Mouse (Mus musculus) brain, adult 2 months (tissue): Measurements from ENCODE around the gene Klhl8.
A peak's percentile ranks its signal among the peaks of the same experiment; 100 is the strongest.
"Not testable (repeated sequence)": the region's sequence is repeated elsewhere in the genome, so short reads cannot be mapped to it uniquely, and the experiment has no call there.

ENCODE experiments used
- DNase-seq: peaks from one replicate; pipeline ENCODE4 v3.0.0; 2011; ENCODE audit warnings: low read depth, low spot score

The Klhl8 gene

GRCm38 (mm10) chr5:103910748-103911409 is at the start of gene Klhl8:
Klhl8 (minus strand) TSS chr5:103911259.
- peak; percentile 95 for DNase-seq

- peak; percentile 42 for DNase-seq
Measured at GRCm38 (mm10) chr5:103954638-103955037, 43.6 kb upstream of the Klhl8 start.

DNA sequence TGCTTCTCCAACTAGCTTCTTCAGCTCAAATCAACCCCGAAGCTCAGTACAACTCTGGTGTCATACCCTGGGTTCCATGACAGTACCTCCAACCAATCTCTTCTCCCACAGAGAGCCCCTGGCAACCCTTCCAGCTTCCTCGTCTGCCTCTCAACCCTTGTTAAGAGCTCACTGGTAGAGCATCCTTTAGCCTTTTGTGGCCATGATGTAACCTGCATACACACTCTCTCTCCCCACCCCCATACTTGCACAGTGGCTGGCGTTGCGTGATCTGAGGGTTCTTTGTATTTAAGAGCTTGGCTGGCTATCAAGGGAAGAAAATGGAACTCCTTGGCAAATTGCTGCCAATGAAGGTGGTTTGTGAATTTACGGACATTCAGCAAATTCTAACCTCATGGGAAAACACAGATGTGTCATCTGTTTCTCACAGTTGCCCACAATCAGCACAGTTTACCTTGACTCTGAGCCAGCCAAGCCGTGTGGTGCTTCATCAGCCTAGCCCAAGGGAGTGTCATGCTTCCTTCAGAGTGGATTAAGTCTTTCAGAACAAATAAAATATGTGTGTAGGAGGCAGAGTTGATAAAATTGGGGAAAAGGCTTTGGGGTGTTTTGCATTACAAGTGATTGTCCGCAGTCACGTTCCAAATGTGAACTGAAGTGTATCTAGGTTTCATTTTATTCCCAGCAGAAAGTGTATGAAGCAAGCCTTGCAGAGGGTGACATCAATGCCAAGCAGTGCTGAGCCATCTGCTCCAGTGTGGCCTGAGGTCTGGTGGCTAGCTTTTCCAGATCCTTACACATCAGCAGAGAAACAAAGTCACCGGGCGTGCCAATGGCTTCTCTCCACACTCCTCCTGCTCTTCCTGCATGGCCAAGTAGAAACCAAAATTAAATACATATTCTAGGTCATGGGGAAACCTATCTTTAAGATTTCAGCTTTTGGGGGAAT is 42.4 kb upstream of the Klhl8 start:
- DNase-seq = peak; percentile 69

GRCm38 (mm10) chr5:103950138-103950537 is 39.1 kb upstream of the Klhl8 start:
- not testable (repeated sequence) for DNase-seq

DNA sequence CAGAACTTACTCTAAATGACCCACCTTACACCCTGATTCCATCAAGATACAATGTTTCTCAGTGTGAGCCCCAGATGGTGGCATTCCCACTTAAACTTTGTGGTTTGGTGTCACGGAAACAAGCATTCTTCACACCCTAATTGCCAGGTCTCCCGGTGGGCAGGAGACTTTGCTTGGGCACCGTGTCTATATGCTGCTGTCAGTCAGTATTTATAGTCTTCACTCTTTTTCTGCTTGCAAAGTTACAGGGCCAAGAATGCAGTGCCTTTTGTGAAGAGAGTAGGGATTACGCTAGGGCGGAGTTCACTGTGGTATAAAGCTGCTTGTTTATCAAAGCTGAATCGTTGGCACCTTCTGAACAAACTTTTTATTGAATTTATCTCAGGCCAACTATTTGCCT is 32.1 kb upstream of the Klhl8 start:
- no peak for DNase-seq

DNA sequence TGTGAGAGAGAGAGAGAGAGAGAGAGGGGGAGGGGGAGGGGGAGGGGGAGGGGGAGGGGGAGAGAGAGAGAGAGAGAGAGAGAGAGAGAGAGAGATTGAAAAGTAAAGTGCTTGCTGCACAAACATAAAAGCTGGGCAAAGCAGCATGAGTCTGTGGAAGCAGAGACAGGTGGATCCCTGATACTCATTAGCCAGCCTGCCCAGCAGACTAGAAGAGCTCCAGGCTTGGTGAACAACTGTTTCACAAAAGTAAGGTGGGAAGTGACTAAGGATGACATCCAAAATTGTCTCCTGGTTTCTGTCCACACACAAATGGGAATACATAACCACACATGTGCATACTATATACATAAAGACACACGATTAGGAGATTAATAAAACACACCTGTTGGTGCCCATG is 28.8 kb upstream of the Klhl8 start:
- no peak for DNase-seq

- no peak for DNase-seq
Measured at GRCm38 (mm10) chr5:103939350-103939652, 28.2 kb upstream of the Klhl8 start.

GRCm38 (mm10) chr5:103938547-103939349 is 27.7 kb upstream of the Klhl8 start:
- DNase-seq = peak; percentile 68

GRCm38 (mm10) chr5:103936906-103937589 is 26.0 kb upstream of the Klhl8 start:
- DNase-seq = peak; percentile 54

DNA sequence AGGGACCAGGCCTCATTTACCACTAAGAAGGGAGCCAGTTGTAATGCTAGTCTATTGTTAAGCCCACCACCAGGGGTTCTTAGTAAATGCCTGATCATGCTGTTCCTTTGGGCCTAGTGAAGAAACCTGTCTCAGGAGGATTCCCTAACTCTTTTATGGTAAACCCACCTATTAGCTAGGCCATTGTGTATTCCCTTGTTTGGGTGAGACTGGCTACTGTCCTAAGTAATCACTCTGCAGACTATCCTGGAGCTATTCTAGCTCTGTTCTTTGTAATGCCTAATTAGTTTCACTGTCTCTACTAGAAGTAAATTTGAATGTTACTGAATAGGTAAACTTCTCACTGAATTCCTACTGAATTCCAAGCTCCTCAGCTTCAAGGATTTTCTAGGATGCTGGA is 20.9 kb upstream of the Klhl8 start:
- DNase-seq = not testable (repeated sequence)

DNA sequence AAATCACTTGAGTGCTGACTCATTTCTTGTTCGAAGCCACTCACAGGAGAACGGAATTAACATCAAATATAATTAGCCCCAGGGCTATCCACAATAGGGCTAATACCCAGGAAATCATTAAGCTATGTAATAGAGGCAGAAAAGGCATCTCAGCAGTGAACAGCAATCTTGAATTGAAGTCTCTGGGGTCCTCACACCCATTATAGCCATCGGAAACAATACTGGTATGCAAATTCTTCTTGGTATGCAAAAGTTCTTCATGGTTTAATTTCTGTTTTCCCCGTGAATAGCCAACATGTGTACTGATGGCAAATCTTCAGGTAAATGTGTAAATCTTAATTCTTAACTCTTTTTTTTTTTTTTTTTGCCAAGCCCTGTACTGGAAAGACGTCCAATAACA is 19.5 kb upstream of the Klhl8 start:
- DNase-seq = no peak

- no peak for DNase-seq
Measured at GRCm38 (mm10) chr5:103928196-103928550, 17.1 kb upstream of the Klhl8 start.

GRCm38 (mm10) chr5:103927429-103928195 is 16.6 kb upstream of the Klhl8 start:
- peak; percentile 88 for DNase-seq

GRCm38 (mm10) chr5:103926398-103926797 is 15.3 kb upstream of the Klhl8 start:
- DNase-seq = peak; percentile 47

DNA sequence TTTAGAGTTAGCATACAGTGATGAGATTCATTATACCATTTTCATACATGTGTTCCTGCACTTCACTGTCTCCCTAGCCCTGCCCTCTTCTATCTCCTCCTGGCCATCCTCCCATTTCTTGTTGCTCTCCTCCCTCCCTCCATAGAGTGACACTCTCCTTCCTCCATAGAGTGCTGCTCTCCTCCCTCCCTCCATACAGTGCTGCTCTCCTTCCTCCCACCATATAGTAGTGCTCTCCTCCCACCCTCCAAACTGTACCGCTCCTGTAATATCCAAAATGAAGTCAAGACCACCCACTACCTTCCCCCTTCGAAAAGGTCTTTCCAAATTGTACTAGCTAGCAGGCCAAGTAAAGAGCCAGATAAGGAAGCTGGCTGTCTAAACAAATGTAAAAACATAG is 12.7 kb upstream of the Klhl8 start:
- DNase-seq = no peak

GRCm38 (mm10) chr5:103923101-103923500 is 12.0 kb upstream of the Klhl8 start:
- DNase-seq = no peak

GRCm38 (mm10) chr5:103922436-103922835 is 11.4 kb upstream of the Klhl8 start:
- DNase-seq = no peak

DNA sequence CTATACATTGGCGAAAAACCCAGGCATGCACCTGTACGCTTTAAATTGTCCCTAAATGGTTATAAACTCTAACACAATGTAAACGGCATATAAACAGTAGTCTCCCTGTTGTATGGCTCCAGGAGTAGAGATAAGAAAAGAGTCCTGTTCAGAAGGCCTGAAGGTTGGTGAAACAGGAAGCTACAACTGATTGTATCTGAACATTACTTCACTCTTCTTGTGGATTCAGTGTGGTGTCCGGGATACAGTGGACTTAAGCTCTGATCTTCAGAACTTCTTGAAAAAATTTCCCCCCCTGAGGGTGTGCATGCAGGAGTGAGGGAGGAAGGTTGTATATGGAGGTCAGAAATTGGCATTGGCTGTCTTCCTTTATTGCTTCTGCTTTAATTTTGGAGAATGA is 8.4 kb upstream of the Klhl8 start:
- DNase-seq = no peak

DNA sequence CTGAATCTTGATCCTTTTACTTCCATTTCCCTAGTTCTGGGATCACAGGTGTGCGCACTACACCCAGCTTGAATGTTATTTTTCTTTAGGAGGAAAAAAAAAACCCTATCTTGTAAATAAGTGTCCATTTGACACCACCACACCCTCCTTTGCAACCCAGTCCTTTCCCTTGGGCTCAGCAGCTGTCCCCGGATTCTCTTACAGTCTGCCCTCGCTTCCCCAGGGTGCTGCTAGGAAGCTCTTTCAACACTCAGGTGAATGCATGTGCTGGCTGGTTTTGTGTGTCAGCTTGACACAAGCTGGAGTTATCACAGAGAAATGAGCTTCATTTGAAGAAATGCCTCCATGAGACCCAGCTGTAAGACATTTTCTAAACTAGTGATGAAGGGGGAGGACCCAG is 7.2 kb upstream of the Klhl8 start:
- no peak for DNase-seq

DNA sequence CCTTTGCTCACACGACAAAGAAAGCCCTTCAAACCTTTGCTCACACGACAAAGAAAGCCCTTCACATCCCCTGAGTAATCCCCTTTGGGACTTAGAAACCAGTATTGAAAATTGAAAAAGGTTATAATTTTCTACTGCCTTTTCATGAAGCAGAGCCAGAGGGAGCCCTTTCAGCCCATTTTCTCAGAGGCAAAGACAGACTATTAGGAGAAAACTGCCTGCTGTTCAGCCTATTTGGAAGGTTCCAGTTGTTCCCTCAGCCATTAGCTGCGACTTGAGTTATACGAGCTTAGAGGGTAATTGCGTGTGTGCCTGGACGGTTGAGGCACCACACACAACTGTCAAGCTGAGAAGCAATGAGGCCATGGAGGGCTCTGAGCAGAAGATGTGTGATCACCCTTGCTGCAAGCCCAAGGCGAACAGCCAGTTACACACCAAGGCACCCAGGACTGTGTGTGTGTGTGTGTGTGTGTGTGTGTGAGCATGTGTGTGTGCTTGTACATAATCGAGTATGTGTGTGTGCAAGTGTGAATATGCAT is 6.4 kb upstream of the Klhl8 start:
- peak; percentile 46 for DNase-seq
